Mouse (Mus musculus) lung, postnatal 25 days (tissue): ENCODE results near the gene Capza1.
A peak's percentile ranks its signal among the peaks of the same experiment; 100 is the strongest.

Experiments used
- DNase-seq: peaks from one replicate; pipeline ENCODE4 v3.0.0; 2022; ENCODE audit warnings: low spot score

Capza1 gene

GRCm38 (mm10) chr3:104788561-104789311 lies 75.6 kb downstream of the Capza1 start:
- DNase-seq = peak; percentile 85

GRCm38 (mm10) chr3:104788075-104788474 lies 76.2 kb downstream of the Capza1 start, which contains the start of gene Rhoc:
Rhoc (plus strand) TSS chr3:104788375.
- DNase-seq = no peak

- no peak for DNase-seq
Measured at GRCm38 (mm10) chr3:104785284-104785683, 79.0 kb downstream of the Capza1 start.

- no peak for DNase-seq
Measured at GRCm38 (mm10) chr3:104783971-104784500, 80.3 kb downstream of the Capza1 start.

GRCm38 (mm10) chr3:104782061-104782681 lies 82.1 kb downstream of the Capza1 start:
- no peak for DNase-seq

GRCm38 (mm10) chr3:104781471-104781903 lies 82.8 kb downstream of the Capza1 start, which contains the start of gene Fam19a3:
Fam19a3 (minus strand) TSS chr3:104781840.
- DNase-seq = no peak

- peak; percentile 76 for DNase-seq
Measured at GRCm38 (mm10) chr3:104780561-104781420, 83.5 kb downstream of the Capza1 start, which contains the start of gene Ppm1j. Ppm1j (plus strand) TSS chr3:104781056.

- DNase-seq = no peak
Measured at GRCm38 (mm10) chr3:104779949-104780348, 84.4 kb downstream of the Capza1 start.

GRCm38 (mm10) chr3:104777342-104777741 lies 87.0 kb downstream of the Capza1 start:
- no peak for DNase-seq

GRCm38 (mm10) chr3:104773301-104773700 lies 91.0 kb downstream of the Capza1 start:
- DNase-seq = no peak
